Mouse (Mus musculus) olfactory bulb, adult 2 months (tissue): ENCODE data around the gene Cfap58.

Source experiments
- CTCF ChIP-seq: fragments of 200-500 bp; IDR thresholded peaks from 2 replicates; pipeline ENCODE4 v1.5.1; 2012; ENCODE audit warnings: low read depth, mild to moderate bottlenecking, low read length, moderate library complexity; ENCODE audit not compliant: insufficient read depth
- POLR2A ChIP-seq: fragments of 200-500 bp; IDR thresholded peaks from 2 replicates; pipeline ENCODE4 v1.6.1; 2012; ENCODE audit warnings: mild to moderate bottlenecking, low read depth, low read length, moderate library complexity; ENCODE audit not compliant: insufficient read depth

- TF ChIP-seq CTCF (no peak), POLR2A (no peak)
Measured at GRCm38 (mm10) chr19:48001774-48002173, 64.3 kb downstream of the Cfap58 start.
